ENCODE assay signal across 15 mouse cellular contexts in genomic region chr16:45141711-45142110, GRCm38 (mm10). TPM values are rescaled to one million over a fixed set of nuclear protein-coding genes. Genes with fewer than 3 reads are reported as not detected.
A peak's percentile ranks its signal among the peaks of the same experiment; 100 is the strongest.
DNase-seq lines count a peak whose midpoint lies in the region; ATAC-seq and TF ChIP-seq lines count a peak whose summit lies in the region.
"Had no signal": no experiment of that assay in that cellular context is flagged by ENCODE, and none has a peak within 500 bp of the region (broad histone marks: within the 10 kb centered on the region; RNA-seq: fewer than 3 reads in every experiment).

No protein-coding gene starts in this region.

- no peak overlapping the region for H3K27ac ChIP-seq in intestine, postnatal 0 days (ENCODE audit: low read depth, low read length)
- no peak overlapping the region for H3K27ac ChIP-seq in intestine, embryonic 15.5 days
- H3K27ac ChIP-seq: liver, embryonic 15.5 days; macrophage had no signal

- 90% methylated on average over 5 of the region's 5 CpGs for WGBS in intestine, postnatal 0 days
- WGBS in intestine, embryonic 15.5 days = 92% methylated on average over 5 of the region's 5 CpGs

- TF ChIP-seq CTCF in intestine, postnatal 0 days (IDR thresholded peaks at IDR 0.05; ENCODE audit: low read depth) = peak; percentile 40

- H3K4me2 ChIP-seq in intestine, postnatal 0 days (replicated peaks; ENCODE audit: low read depth) = no peak overlapping the region
- no peak overlapping the region for H3K4me2 ChIP-seq in intestine, embryonic 15.5 days (replicated peaks)
- H3K4me2 ChIP-seq: liver, embryonic 15.5 days had no signal

- H3K9ac ChIP-seq in intestine, postnatal 0 days (ENCODE audit: low read depth, low read length) = no peak overlapping the region
- no peak overlapping the region for H3K9ac ChIP-seq in intestine, embryonic 15.5 days
- H3K9ac ChIP-seq: liver, embryonic 15.5 days had no signal

- H3K9me3 ChIP-seq in intestine, postnatal 0 days (ENCODE audit: control insufficient read depth) = no peaks in the 10 kb centered on the region
- no peaks in the 10 kb centered on the region for H3K9me3 ChIP-seq in intestine, embryonic 15.5 days
- H3K9me3 ChIP-seq: liver, embryonic 15.5 days had no signal

- H3K4me1 ChIP-seq in intestine, postnatal 0 days (replicated peaks; ENCODE audit: control insufficient read depth, insufficient read depth, low read length) = no peaks in the 10 kb centered on the region
- no peaks in the 10 kb centered on the region for H3K4me1 ChIP-seq in intestine, embryonic 15.5 days (replicated peaks)
- H3K4me1 ChIP-seq: liver, embryonic 15.5 days had no signal

- no peak overlapping the region for H3K4me3 ChIP-seq in intestine, postnatal 0 days (ENCODE audit: low read depth, low read length)
- H3K4me3 ChIP-seq in intestine, embryonic 15.5 days (replicated peaks) = no peak overlapping the region
- H3K4me3 ChIP-seq: erythroblast, embryonic 14.5 days; liver, embryonic 15.5 days had no signal

- H3K27me3 ChIP-seq in intestine, postnatal 0 days (replicated peaks; ENCODE audit: control insufficient read depth, insufficient read depth, low read length) = no peaks in the 10 kb centered on the region
- no peaks in the 10 kb centered on the region for H3K27me3 ChIP-seq in intestine, embryonic 15.5 days (replicated peaks)
- H3K27me3 ChIP-seq: liver, embryonic 15.5 days had no signal

- peaks cover 45% of the 10 kb centered on the region for H3K36me3 ChIP-seq in intestine, postnatal 0 days (ENCODE audit: control insufficient read depth, insufficient read depth)
- H3K36me3 ChIP-seq in intestine, embryonic 15.5 days = peaks cover 8% of the 10 kb centered on the region; the same call in 1 of the 2 replicates

- peak; percentile 78 for DNase-seq in 416B (ENCODE audit: low read depth)
- peak; percentile 21 for DNase-seq in CD4-positive helper T cell, adult 2 months (ENCODE audit: low read depth, low spot score)
- peak; percentile 22 for DNase-seq in adrenal gland, postnatal 10 days
- no peak for DNase-seq in cerebellum, adult 9-11 months
- DNase-seq: cerebellum, adult 8-10 months; kidney, adult 11 months; left cerebral cortex, postnatal 4 days; right cerebral cortex, postnatal 14 days had no signal

- ATAC-seq in intestine, postnatal 0 days = no peak
- no peak for ATAC-seq in intestine, embryonic 15.5 days
- no peak for ATAC-seq in monocyte, adult 5-6 weeks (replicated peaks; ENCODE audit: insufficient number of reproducible peaks, low FRiP score, low TSS enrichment, poor library complexity, severe bottlenecking)

RNA-seq across cellular contexts. Expression of gene Slc35a5, which starts 16.8 kb away (rescaled TPM):
- polyA plus RNA-seq in intestine, postnatal 0 days (2015; fragmentation: Nextera tagmentation; extraction: Ambion mirVana) = 19.9 and 20.4 TPM in 2 replicates
- 21.7 and 22.0 TPM in 2 replicates for polyA plus RNA-seq in intestine, embryonic 15.5 days (2015; fragmentation: Nextera tagmentation; extraction: Ambion mirVana)
- total RNA-seq in adrenal gland, postnatal 10 days (2021) = 10 to 100 TPM; 23.2 to 26.2 TPM
- 15.5 to 28.5 TPM (median 27.8 TPM) in 3 replicates for total RNA-seq in monocyte, adult 5-6 weeks (2017)
- polyA plus RNA-seq: erythroblast, embryonic 14.5 days had no signal

RNA-seq across cellular contexts. Expression of gene Atg3, which starts 16.9 kb away (rescaled TPM):
- polyA plus RNA-seq in intestine, postnatal 0 days (2015; fragmentation: Nextera tagmentation; extraction: Ambion mirVana) = 45.8 and 49.5 TPM in 2 replicates
- 38.3 and 40.9 TPM in 2 replicates for polyA plus RNA-seq in intestine, embryonic 15.5 days (2015; fragmentation: Nextera tagmentation; extraction: Ambion mirVana)
- 10 to 100 TPM; 39.9 to 45.3 TPM for total RNA-seq in adrenal gland, postnatal 10 days (2021)
- 84.0 to 119 TPM (median 104 TPM) in 3 replicates for total RNA-seq in monocyte, adult 5-6 weeks (2017)

RNA-seq across cellular contexts. Expression of gene Ccdc80, which starts 48.5 kb away (rescaled TPM):
- polyA plus RNA-seq in intestine, postnatal 0 days (2015; fragmentation: Nextera tagmentation; extraction: Ambion mirVana) = 37.2 and 37.7 TPM in 2 replicates
- polyA plus RNA-seq in intestine, embryonic 15.5 days (2015; fragmentation: Nextera tagmentation; extraction: Ambion mirVana) = 71.8 and 81.4 TPM in 2 replicates
- total RNA-seq in adrenal gland, postnatal 10 days (2021) = 10 to 100 TPM; 60.7 to 82.4 TPM
- 3.6 TPM in 1 of 3 replicates, not detected in the others for total RNA-seq in monocyte, adult 5-6 weeks (2017)
- total RNA-seq: hematopoietic stem cell, adult 5-6 weeks had no signal

Comparison
In these comparisons a context has a peak if more than half of its experiments do, and no peak if none do; other contexts are left out.
1. RNA of gene Ccdc80, which starts 48.5 kb away (total RNA-seq): 60.7 to 82.4 TPM in adrenal gland, postnatal 10 days; 3.6 TPM in monocyte, adult 5-6 weeks; every median in the first group is over 10 times any median in the second.